Mouse (Mus musculus): Measurements from ENCODE around the gene Banp. TPM values are rescaled to one million over a fixed set of nuclear protein-coding genes. Genes with fewer than 3 reads are reported as not detected.

The Banp gene
- total RNA-seq, 2 experiments from 2014 or later: 11.3 to 13.9 TPM

DNA sequence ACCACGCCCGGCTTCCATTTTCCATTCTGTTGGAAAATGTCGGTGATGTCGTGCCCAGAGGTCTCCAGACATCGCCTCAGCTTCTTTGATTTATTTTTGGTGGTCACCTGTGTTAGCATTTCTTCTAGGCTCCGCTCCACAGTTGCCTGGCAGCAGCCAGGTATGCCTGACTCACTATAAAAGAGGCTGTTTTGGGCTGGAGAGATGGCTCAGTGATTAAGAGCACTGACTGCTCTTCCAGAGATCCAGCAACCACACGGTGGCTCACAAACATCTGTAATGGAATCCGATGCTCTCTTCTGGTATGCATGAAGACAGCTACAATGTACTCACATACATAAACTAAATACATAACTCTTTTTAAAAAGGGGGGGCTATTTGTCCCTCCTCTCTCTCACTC lies 23.3 kb upstream of the Banp start:
- DNase-seq: no peak

GRCm38 (mm10) chr8:121927316-121927715 lies 22.2 kb upstream of the Banp start:
- no peak for DNase-seq

DNA sequence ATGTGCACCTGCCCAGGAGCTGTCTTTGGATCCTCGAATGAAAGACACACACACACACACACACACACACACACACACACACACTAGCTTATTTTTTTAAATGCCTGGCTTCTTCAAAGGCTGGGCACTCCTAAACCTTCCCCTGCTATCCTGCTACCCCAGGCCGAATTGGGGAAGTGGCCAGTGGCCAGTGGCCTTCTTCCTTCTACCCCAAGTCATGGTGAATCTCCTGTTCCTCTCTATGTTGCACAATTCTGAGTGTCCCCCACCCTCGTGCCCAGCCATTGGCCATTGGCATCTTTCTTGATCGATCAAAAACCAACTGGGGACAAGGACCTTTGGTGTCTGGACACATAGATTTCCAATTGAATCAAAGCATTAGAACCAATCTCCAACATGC lies 19.5 kb upstream of the Banp start:
- no peak for DNase-seq

- DNase-seq: no peak
Observed at GRCm38 (mm10) chr8:121931571-121931970, 18.0 kb upstream of the Banp start.

DNA sequence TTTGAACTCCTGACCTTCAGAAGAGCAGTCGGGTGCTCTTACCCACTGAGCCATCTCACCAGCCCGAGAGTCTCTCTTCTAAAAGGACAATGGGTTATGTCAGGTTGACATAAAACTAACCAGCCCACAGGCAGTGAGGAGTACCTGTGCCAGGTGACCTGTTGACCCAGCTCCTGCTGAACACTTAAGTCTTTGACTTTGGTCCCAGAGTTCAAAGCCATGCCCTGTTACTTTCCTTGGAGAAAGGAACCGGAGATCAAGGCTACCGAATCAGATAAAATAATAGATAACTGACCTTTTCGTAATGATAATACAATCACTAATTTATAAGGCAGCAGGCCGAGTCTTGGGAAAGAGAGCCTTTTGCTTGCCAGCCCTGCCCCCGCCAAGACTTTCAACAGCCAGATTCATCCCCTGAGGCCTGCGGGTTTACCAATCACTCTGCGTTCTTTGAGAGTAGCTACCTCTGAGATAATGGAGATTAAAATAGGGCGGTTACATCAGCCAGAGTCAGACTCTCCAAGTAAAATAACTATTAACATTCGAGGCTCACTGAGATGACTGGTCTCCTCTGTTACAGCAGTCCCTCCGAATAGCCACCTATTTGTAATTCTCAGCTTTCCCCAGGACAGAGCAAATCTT lies 17.4 kb upstream of the Banp start:
- DNase-seq: peak; percentile 66

- DNase-seq: no peak
Observed at GRCm38 (mm10) chr8:121932668-121933520, 16.7 kb upstream of the Banp start.

GRCm38 (mm10) chr8:121934506-121934905 lies 15.0 kb upstream of the Banp start:
- no peak for DNase-seq

DNA sequence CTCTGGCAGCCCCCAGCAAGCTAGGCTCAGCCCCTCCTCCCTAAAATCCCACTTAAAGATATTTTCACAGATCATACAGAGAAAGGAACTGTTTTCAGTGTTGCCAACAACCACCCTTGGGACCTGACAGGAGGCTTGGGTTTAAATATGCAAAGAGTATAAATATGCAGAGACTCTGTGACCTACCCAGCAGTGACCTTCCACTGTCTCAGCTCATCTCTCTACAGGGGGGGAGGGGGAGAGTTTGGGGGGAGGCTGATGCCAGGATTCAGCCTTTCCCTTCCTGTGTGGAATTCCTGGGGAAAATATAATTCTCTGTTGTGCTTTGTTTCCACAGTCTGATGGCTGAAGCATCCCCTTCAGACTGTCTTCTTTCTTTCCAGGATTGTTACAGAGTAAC lies 14.6 kb upstream of the Banp start:
- no peak for DNase-seq

- no peak for DNase-seq
Observed at GRCm38 (mm10) chr8:121935341-121936294, 13.9 kb upstream of the Banp start.

DNA sequence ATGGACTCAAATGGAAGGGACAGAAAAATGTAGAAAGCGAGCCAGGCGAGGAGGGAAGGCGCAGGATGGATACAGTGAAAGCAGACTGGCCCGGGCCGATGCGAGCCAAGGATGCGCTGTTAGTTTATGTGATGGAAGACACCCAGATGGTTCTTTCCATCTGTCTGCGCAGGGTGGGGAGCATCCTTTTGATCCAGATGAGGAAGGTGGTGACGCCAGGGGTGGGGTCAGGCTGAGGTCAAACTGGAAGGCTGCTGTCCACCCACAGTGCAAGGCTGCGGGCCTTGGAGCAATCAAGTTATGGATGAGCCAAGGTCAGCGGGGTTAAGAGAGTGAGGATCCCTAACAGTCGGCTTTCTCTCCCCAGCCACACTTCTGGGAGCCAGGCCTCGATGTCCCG lies 13.2 kb upstream of the Banp start:
- peak; percentile 75 for DNase-seq

DNA sequence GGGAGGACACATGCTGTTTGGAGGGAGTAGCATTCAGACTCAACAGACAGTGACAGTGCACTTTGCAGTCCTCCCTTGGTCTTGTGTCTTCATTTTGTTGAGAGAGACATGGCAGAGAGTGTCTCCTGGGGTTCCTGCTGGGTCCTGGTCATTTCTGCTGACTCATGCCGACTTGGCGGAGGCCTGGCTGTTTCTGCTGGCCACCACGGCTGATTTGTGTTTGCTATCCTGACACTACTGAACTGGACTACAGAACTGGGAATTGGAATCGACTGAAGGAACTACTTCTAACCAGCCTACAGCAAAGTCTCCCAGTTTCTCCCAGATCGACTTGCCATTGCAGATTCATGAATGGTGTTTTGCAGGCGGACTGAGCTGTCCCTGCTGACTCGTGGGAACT lies 10.8 kb upstream of the Banp start:
- no peak for DNase-seq

GRCm38 (mm10) chr8:121943057-121943540 lies 6.5 kb upstream of the Banp start:
- DNase-seq: no peak

GRCm38 (mm10) chr8:121943716-121944115 lies 5.8 kb upstream of the Banp start:
- peak; percentile 68 for DNase-seq

DNA sequence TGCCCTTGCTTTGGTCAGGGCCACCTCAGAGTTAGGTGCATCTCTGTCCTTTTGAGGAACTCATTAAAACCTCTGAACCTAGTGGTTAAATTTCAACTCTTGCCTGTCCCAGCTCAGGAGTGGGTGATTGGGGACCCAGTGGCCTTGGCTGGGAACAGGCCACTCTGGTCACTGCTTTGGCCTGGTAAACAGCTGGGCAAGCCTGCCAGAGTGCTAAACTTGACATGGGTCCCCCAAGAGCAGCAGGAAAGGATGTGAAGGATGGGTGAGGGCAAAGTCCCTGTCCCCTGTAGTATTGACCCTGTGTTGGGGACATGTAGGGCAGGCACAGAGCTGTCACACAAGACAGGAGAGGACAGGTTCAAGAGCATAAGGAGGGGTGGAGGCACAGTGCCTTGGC lies 4.7 kb upstream of the Banp start, which contains the start of gene Car5a:
Gene Car5a (minus strand): TSS at position 74 of the 400 bp plus-strand sequence.
- no peak for DNase-seq

GRCm38 (mm10) chr8:121946351-121946750 lies 3.2 kb upstream of the Banp start:
- DNase-seq: no peak

GRCm38 (mm10) chr8:121947047-121947752 lies 2.4 kb upstream of the Banp start:
- DNase-seq: no peak

- DNase-seq: peak; percentile 87
Observed at GRCm38 (mm10) chr8:121947753-121948141, 1.8 kb upstream of the Banp start.

DNA sequence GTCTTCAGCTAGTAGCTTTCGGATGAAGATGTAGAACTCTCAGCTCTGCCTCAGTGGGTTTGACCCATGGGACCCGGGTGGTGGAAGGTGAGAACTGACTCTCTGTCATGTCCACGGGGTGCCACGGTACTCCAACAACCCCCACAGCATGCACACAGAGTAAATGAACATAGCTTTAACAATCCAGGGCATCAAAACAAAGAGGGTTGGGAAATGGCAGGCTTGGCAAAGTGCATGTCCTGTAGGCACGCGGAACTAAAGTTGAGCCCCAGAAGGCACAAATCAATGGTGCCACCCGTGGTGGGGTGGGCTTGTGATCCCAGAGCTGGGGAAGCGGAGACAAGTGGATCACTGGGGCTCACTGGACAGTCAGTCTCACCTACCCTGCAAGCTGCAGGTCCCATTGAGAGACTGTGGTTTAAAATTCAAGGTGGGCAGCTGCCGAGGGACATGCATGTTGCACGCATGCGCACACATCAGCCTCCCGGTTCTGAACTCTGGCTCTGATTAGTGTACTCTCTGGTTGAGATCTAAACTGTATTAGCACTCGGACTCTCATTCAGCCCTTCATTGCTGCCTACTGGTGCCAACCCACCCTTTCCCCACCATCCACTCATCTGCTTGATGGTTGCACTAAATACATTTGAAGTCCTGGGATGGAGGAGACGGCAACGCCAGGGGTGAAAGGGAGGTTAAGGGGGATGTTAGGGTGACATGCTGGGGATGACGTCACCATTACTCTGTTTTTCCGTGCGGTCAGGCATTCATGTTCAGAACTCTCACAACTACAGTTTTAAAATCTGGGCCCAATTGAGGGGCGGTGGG lies 1.0 kb upstream of the Banp start:
- no peak for DNase-seq

GRCm38 (mm10) chr8:121949941-121950748 lies 595 bp downstream of the Banp start:
- peak; percentile 98 for DNase-seq
